Mouse (Mus musculus) granulocyte monocyte progenitor cell, adult 5-6 weeks (primary cell): ENCODE data around the gene 4930404N11Rik. TPM values are rescaled to one million over a fixed set of nuclear protein-coding genes. Genes with fewer than 3 reads are reported as not detected.

Experiments
- ATAC-seq: replicated peaks from 2 replicates; pipeline ENCODE4 v1.8.0; 2016; ENCODE audit warnings: mild to moderate bottlenecking, moderate TSS enrichment, inconsistent platforms; ENCODE audit not compliant: poor library complexity, severe bottlenecking
- total RNA-seq, 2 experiments: library from RNA; stranded (forward) in 1 of 2; stranded (reverse) in 1 of 2; fragments of 200-712, 200-1000 nt in 1 of 2; fragments of >200 nt in 1 of 2; fragmentation: Nextera tagmentation in 1 of 2; gene quantifications; 2 replicates each; pipeline ENCODE4 v1.2.3; 2014 to 2017

The 4930404N11Rik gene
- total RNA-seq, 2 experiments from 2014 or later: 0.10 TPM; not detected in 1

DNA sequence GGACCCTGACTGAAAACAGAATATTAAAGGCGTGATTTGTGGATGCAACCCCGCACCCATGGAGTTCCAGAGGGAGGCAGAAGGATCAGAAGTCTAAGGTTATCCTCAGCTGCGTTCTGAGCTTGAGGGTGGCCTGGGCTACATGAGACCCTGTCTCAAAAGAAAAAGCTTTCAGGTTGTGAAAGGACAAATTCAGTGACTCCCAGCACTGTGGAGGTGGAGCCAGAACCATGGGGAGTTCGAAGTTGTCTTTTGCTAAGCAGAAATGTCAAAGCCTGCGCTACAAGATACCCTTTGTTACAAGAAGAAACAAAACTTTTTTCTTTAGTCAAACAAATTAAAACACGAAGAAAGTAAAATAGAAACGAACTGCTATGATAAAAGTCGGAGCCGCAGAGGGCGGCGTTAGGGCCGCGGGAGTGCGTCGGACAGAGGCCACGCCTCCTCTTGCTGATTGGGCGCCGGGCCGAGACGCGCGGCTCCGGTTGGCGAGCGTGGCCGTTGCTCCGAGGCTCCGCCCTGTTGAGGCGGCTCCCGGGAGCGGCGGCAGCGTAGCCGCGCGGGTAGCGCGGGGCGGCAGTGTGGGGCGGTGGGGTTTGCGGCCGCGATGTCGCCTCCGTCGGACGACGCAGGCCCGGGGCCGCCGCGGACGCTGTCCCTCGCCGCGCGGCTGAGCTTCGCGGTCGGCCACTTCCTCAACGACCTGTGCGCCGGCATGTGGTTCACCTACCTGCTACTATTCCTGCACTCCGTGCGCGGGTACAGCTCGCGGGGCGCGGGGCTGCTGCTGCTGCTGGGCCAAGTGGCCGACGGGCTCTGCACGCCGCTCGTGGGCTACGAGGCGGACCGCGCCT is 8.4 kb downstream of the 4930404N11Rik start, which contains the start of gene Mfsd12:
Mfsd12 (plus strand) TSS at position 501 of the 854 bp plus-strand sequence.
- ATAC-seq: peak; percentile 61

DNA sequence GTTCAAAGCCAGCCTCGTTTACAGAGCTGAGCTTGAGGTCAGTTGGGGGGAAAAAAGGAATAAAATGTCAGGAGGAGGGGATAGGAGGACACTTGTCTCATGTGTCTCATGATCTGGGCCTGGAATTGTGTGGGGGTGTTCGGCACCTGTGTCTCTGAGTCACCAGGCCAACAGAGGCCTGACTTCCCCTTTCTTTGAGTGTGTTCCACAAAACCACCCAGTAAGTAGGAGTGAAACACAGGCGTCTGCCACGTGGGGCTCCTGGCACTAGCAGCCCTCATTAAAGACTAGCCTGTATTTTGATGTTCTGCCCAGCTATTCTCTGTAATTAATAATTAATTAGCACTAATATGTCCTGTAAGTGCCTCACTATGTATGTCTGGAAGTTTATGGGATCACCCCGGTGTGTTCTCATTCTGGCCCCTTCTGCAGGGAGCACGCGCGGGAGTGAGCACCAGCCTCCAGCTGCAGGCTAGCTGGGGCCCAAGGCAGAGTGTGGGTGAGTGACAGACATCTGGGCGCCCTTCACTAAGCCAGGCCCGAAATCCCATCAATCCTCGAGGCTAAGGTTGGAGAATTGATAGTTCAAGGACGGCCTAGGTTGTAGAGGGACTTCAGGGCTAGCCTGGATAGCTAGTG is 9.1 kb downstream of the 4930404N11Rik start:
- ATAC-seq: peak; percentile 52

DNA sequence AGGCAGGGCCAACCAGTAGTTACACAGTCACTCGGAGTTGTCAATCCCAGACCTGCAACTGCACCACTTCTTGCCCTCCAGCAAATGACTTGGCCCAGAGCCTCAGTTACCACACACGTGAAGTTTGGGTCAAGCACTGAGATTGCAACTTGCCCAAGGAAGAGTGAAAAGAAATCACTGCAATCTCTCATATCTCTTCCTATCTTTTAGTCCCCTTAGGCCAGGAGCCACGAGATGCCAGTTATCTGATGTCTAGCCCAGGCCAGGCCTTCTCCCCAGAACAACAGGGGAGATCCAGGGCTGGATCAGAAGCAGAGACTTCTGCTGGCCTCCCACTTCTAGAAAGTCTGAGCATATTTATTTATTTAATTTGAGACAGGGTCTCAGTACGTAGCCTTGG is 10.1 kb downstream of the 4930404N11Rik start:
- ATAC-seq: no peak

DNA sequence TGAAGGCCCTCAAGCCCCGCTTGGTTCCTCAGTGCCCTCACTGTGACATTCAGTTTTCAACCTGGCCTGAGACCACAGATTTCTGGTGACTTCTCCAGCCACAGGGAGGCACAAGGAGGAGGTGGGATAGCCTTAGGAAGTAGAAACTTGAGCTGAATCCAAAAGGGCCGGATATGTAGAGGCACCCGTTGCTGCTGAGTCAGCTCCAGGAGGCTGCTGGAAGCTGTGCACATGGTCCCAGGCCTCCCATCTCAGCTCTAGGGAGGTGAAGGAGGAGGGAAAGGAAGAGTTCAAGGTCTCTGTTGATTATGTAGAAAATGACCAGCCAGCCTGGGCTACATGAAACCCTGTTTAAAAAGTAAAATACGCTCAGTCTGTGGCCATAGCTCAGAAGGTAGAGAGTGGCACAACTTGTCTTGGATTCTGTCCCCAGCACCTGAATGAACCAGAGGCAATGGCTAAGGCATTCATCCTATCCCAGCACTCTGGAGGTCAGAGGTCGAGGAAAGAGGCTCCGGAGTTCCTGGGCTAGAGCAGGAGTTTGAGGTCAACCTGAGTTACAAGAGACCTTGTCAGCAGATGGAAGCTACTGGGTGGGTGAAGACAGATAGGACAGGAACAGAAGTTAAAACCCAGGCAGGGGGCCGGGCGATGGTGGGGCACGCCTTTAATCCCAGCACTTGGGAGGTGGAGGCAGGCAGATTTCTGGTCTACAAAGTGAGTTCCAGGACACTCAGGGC is 10.7 kb downstream of the 4930404N11Rik start:
- no peak for ATAC-seq

DNA sequence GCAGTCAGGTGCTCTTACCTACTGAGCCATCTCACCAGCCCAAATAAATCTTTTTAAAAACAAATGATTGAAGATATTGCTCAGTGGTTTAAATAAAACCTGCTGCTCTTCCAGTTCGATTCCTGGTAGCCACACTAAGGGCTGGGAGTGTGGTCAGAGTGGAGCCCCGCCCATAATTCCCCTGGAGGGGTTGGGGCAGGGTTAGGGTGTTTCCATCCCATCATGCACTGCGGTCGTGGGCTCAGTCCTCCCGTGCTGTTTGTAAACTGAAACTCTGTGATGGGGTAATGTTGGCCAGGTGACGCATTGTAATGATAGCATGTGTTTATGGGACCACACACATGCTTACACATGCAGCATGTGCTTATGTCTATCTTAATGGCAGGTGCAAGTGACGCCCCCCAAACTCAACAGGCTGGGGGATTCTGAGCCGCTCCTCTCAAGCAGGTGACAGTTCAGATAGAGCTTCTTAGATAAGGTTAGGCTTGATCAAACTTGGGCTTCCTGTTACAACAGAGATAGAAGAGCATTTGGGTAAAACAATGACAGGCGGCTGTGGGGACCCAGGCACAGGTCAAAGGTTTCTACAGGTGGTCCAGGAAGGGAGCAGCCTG is 13.8 kb downstream of the 4930404N11Rik start:
- peak; percentile 25 for ATAC-seq

DNA sequence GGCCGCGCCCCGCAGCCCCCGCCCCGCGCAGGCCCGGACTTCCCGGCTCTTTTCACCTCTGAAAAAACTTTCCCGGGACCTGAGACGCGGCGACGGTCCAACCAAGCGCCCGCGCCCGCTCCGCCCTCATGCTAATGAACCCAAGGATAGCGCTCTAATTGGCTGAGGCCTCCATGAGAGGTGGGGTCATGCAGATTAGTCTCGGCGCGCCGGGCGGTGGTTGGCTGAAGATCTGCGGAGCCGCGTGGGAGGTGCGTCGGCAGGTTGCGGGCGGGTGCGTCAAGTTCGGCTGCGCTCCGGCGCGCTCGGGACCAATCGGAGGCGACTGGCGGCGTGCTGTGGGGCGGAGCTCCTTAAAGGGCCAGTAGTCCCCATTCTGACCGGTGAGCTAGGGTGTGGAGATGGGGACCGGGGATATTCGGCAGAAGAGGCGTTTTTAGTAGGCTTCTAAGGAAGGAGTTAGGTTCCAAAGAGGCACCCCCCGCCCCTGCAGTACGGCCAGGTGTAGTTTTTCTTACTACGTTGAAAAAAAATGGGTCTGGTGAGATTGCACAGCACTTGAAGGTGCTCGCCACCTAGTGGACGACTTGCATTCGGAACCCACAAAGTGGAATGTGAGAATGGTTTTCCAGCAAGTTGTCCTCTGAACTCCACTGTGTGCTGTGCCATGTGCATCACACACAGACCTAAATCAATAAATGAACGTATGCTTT is 15.1 kb downstream of the 4930404N11Rik start, which contains the start of gene Hmg20b:
Hmg20b (minus strand) TSS at position 130 of the 713 bp plus-strand sequence.
- ATAC-seq: peak; percentile 83

DNA sequence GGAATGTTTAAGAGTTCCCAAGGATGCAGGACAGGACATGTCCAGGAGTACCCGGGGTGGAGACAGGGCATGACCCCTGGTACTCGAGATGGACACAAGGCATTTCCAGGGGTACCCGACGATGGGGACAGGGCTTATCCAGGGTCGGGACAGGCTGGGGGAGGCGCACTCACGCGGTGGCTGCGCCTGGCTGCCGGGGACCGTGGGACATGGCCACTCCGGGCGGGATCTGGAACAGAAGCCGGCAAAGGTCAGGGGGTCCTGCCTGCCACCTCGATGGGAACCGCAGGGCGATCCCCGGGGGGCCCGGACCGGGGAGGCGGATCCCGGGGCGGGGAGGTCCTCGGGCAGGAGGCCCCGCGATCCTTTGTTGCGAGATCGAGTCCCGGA is 15.7 kb downstream of the 4930404N11Rik start:
- no peak for ATAC-seq

DNA sequence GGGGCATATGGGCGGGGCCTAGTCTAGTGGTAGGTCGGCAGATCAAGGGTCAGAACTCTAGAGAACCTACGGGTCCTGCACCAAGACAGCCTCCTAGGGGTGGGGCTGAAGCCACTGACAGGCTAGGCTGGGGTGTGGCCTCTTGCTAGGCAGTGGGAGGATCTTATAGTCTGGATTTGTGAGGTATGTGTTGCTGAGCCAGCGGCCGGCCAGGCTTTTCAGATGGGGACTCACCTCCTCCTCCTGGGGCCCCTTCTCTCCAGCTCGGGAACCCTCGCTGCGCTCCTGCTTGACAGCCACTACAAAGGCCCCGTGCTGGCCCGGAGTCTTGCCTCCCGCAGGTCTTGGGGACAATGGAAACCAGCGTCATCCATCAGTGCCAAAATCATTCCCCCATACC is 16.5 kb downstream of the 4930404N11Rik start:
- peak; percentile 22 for ATAC-seq

DNA sequence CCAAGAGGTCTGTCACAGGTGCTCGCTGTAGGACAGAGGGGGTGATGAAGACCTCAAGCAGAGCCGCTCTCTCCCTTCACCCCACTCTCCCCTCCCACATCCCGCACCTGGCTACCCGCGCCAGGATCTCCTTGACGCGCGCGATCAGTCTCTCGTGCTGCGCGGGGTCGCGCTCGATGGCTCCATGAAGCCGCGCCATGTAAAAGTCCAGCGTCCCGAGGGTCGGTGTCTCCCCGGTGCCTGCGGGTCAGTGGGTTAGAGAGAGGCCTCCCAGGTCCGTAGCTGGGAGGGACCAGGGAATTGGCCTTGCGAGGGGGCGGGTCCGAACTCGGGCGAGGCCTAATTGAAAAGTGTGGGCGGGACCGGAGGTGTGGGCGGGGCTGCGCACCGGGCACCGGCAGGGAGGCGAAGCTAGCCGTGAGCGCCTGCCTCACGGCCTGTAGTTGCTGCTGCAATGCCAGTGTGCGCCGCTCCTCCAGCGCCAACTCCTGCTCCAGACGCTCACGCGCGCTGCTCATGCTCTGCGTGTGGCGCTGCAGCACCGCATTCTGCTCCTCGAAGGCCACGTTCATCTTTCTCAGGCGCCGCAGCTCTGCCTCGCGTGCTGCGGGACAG is 19.1 kb downstream of the 4930404N11Rik start:
- ATAC-seq: peak; percentile 53

DNA sequence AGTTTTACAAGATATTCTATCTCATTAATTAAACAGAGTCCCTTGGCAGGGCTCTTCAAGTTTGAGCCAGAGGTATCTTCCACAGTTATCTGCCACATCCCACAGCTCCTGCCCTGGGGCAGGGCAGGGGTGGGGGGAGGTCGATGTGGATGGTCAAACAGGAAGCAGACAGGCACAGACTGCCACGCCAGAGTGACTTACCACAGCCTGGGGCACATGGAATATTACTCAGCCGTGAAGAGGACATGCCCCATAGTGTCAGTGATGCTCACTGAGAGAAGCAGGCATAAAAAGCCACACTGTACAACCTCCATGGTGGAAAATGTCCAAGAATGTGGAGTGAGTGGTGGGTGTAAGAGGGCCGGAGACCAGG is 20.5 kb downstream of the 4930404N11Rik start:
- no peak for ATAC-seq

DNA sequence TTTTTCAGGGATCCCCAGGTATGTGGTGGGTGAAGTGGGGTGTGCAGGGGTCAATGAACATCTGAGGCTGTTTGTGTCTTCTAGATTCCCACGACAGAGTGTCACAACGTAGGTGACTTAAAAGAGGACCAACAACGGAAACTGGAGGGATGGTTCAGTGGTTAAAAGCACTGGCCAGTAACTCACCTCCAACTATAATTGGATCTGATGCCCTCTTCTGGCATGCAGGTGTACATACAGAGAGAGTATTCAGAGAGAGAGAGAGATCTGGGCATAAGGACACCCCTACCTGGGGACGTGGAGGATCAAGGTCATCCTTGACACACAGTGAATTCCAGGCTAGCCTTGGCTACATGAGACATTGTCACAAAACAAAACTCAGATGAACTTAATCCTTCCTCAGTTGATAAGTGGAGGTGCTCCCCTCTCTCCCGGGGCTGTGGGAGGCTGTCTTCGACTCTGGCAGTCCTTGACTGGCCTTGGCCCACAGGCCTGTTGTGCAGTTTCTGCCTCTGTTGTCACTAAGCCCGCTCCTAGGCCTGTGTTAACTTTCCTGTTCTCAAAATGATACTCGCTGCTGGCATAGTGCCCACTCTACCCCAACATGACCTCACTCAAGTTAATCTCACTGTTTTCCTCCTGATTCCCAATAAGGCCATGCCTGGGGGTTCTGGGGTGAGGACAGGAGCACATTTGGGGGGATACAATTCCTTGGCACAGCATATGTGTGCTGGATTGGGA is 21.0 kb downstream of the 4930404N11Rik start:
- no peak for ATAC-seq

DNA sequence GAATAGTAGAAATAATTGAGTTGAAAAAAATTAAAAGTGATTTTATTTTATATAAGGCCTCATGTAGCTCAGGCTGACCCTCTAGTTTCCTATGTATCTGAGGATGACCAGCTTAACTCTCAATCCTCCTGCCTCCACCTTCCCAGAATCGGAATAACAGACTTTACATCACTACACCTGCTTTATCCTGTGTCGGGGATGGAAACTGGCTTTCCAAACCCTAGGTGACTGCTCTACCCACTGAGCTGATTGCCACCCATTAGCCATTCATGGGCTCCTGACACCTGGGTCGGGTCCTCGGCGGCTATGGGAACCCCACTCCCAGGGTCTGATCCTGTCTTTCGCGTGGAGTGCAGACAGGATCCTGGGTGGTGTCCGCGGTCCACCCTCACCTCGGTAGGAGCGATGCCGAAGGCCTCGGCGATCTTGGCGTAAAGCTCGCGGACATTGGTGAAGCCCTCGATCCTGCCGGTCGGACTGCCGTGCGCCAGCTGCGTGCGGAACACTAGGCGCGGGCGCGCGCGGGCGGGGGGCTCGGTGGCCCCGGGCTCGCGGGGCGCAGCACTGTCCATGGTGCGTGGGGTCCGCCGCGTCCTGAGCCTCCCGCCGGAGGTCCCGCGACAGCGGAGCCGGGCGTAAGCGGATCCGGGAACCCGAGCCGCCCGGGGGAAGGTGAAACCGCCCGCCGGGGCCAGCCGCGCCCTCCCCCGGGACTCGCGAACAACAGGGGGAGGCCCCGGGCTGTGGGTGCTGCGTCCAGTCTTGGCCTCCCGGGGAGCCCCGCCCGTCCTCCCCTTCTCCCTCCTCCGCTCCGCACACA is 22.7 kb downstream of the 4930404N11Rik start, which contains the start of gene Gipc3:
Gipc3 (minus strand) TSS at position 581 of the 820 bp plus-strand sequence.
- peak; percentile 13; the same call in 1 of the 2 replicates for ATAC-seq

DNA sequence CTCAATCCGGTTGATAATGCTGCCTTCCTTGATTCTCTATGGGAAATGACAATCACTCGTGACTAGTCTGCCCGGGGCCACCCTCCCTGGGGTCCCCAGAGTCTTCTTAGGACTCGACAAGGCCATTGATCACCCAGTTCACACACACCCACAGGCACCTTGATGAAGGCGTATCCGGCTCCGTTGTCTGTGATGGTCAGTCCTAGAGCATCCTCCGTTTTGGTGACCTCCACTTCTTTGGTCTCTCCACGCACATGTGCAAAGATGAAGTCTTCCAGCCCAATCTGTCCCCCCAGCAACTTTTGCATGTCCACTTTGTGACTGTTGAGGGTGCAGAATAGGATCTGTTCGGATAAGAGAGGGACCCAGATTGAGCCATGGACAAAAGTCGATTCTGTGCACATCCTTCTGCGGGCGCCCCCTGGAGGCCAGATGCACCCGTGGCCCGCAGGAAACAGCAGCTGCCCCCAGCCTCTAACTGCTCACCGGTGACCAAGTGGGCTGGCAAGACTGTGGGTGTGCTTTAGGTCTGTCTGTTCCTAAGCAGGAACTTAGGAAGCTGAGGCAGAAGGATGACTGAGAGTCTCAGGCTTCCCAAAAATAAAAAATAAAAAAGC is 24.2 kb downstream of the 4930404N11Rik start:
- peak; percentile 49; the same call in 1 of the 2 replicates for ATAC-seq

DNA sequence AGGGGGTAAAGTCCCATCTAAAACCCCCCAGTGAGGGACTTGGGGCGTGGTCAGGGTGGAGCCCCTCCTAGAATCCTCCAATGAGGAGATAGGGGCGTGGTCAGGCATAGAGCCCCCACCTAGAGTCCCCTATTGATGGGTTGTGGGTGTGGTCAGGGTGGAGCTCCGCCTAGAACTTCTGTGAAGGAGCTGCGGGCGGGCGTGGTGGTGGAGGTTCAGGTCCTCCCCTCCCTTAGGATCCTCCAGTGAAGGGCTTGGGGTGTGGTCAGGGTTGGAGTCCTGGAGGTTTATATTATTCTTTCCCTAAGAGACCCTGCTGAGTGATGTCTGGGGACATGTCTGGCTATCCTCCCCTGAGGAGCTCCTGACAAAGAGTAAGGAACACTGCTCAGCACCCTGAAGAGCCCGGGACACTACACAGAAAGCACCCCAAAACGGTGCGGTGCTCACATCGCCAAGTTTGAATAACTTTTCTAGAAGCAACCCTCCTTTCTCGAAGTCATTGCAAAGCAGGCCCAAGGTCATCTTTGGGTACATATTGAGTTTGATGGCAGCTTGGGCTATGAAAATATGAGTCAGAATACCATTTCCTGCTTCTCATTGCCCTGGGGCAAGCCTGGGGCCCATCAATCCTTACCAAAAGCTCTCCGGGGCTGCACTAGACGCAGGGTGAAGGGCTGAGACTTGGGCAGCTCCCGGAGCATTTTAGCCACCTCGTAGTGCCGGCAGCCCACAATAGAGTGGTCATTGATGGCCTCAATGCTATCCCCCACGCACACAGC is 24.9 kb downstream of the 4930404N11Rik start:
- no peak for ATAC-seq

DNA sequence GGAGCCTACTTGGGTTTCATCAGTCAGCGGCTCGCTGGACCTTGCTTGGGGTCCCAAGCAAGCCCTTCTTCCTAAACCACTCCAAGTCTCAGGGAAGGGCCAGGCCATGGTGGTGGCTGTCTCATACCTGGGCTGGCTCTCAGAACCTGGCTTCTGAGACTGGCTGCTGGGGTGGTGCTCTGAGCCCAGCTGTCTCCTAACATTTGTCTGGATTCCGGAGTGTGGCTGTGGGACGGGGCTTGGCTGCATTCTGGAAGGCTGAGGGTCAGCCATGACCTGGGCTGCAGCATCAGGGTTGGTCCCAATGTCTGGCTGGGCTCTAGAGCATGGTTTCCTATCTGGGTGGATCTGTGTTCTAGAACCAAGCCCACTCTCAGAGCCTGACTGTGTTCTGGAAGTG is 29.1 kb downstream of the 4930404N11Rik start:
- ATAC-seq: no peak
